Mouse (Mus musculus) heart, postnatal 25 days (tissue): ENCODE results near the gene Glrx3. TPM values are rescaled to one million over a fixed set of nuclear protein-coding genes. Genes with fewer than 3 reads are reported as not detected.
"Not testable (repeated sequence)": the region's sequence is repeated elsewhere in the genome, so short reads cannot be mapped to it uniquely, and the experiment has no call there.

Experiments used
- DNase-seq: peaks from one replicate; pipeline ENCODE4 v3.0.0; 2022; ENCODE audit warnings: low spot score
- intact Hi-C: fragments of 180-260 bp; cut with DNase I; formaldehyde crosslinking; loops from one replicate; pipeline ENCODE4 v1.15.1; 2025
- total RNA-seq, 2 experiments: library from RNA; stranded (reverse); gene quantifications; 2 replicates each; pipeline ENCODE4 v1.2.3; 2021

Glrx3 gene
- total RNA-seq: 100 to 1,000 TPM; 133 to 136 TPM

- intact Hi-C loops: loop anchor here (1.0 kb wide), 1 partner anchor 27 kb away; the partner anchor contains the start of gene 9430038I01Rik
- peak; percentile 94 for DNase-seq
Measured at GRCm38 (mm10) chr7:137437440-137438178, at the start of gene Glrx3. Gene Glrx3 (plus strand): TSS chr7:137437614.

- intact Hi-C loops: no loop called here
- no peak for DNase-seq
Measured at GRCm38 (mm10) chr7:137387863-137388262, 49.6 kb upstream of the Glrx3 start.

GRCm38 (mm10) chr7:137395421-137395820 lies 42.0 kb upstream of the Glrx3 start:
- intact Hi-C loops: no loop called here
- no peak for DNase-seq

GRCm38 (mm10) chr7:137397361-137397910 lies 40.0 kb upstream of the Glrx3 start:
- intact Hi-C loops: no loop called here

GRCm38 (mm10) chr7:137398973-137399372 lies 38.4 kb upstream of the Glrx3 start:
- intact Hi-C loops: no loop called here
- no peak for DNase-seq

More at GRCm38 (mm10) chr7:137397361-137397910, 40.0 kb upstream of the Glrx3 start:
- DNase-seq: no peak

- intact Hi-C loops: no loop called here
- DNase-seq: no peak
Measured at GRCm38 (mm10) chr7:137404146-137404545, 33.3 kb upstream of the Glrx3 start.

GRCm38 (mm10) chr7:137407428-137408058 lies 29.9 kb upstream of the Glrx3 start:
- DNase-seq: no peak
- intact Hi-C loops: no loop called here

GRCm38 (mm10) chr7:137410337-137411197 lies 26.8 kb upstream of the Glrx3 start, which contains the start of gene 9430038I01Rik:
Gene 9430038I01Rik (minus strand): TSS chr7:137410762.
- peak; percentile 95 for DNase-seq
- intact Hi-C loops: loop anchor here (1.0 kb wide), 1 partner anchor 27 kb away; the partner anchor contains the start of gene Glrx3

GRCm38 (mm10) chr7:137414710-137415109 lies 22.7 kb upstream of the Glrx3 start:
- no peak for DNase-seq
- intact Hi-C loops: no loop called here

GRCm38 (mm10) chr7:137420550-137420949 lies 16.9 kb upstream of the Glrx3 start:
- intact Hi-C loops: no loop called here
- no peak for DNase-seq

- no peak for DNase-seq
- intact Hi-C loops: no loop called here
Measured at GRCm38 (mm10) chr7:137421236-137421635, 16.2 kb upstream of the Glrx3 start.

GRCm38 (mm10) chr7:137426693-137427092 lies 10.7 kb upstream of the Glrx3 start:
- intact Hi-C loops: no loop called here
- DNase-seq: no peak

GRCm38 (mm10) chr7:137431769-137432603 lies 5.4 kb upstream of the Glrx3 start:
- intact Hi-C loops: no loop called here
- DNase-seq: no peak

- intact Hi-C loops: loop anchor here (1.0 kb wide), 1 partner anchor 27 kb away; the partner anchor contains the start of gene 9430038I01Rik
- no peak for DNase-seq
Measured at GRCm38 (mm10) chr7:137436901-137437300, 513 bp upstream of the Glrx3 start.

- no peak for DNase-seq
- intact Hi-C loops: no loop called here
Measured at GRCm38 (mm10) chr7:137438179-137438550, 751 bp downstream of the Glrx3 start.

- intact Hi-C loops, DNase-seq: not testable (repeated sequence)
Measured at GRCm38 (mm10) chr7:137438962-137439361, 1.5 kb downstream of the Glrx3 start.

GRCm38 (mm10) chr7:137442951-137443350 lies 5.5 kb downstream of the Glrx3 start:
- intact Hi-C loops: no loop called here

GRCm38 (mm10) chr7:137445321-137445720 lies 7.9 kb downstream of the Glrx3 start:
- intact Hi-C loops: no loop called here
- DNase-seq: no peak

More at GRCm38 (mm10) chr7:137442951-137443350, 5.5 kb downstream of the Glrx3 start:
- peak; percentile 6 for DNase-seq

GRCm38 (mm10) chr7:137461396-137461795 lies 24.0 kb downstream of the Glrx3 start:
- intact Hi-C loops: loop anchor here (10.0 kb wide), 1 partner anchor 137 kb away; no protein-coding TSS in a partner anchor
- DNase-seq: no peak
